Mouse (Mus musculus): Measurements from ENCODE around the gene Gm20715. TPM values are rescaled to one million over a fixed set of nuclear protein-coding genes. Genes with fewer than 3 reads are reported as not detected.
A peak's percentile ranks its signal among the peaks of the same experiment; 100 is the strongest.
"Not testable (repeated sequence)": the region's sequence is repeated elsewhere in the genome, so short reads cannot be mapped to it uniquely, and the experiment has no call there.

Gm20715 gene
- polyA plus RNA-seq (2015; fragmentation: Nextera tagmentation; extraction: Ambion mirVana) = 0.04 TPM in 2 replicates

- under 1% methylated on average over 17 of the region's 17 CpGs for WGBS
- no peak within 1 kb of the TSS for H3K4me2 ChIP-seq
- peak; percentile 95 for ATAC-seq (ENCODE audit: borderline replicate concordance, extremely low read depth, low FRiP score, low TSS enrichment)
- H3K27ac ChIP-seq = no peak within 1 kb of the TSS
- H3K9me3 ChIP-seq = no peaks in the 10 kb centered on the region
- H3K36me3 ChIP-seq = no peaks in the 10 kb centered on the region
- H3K4me1 ChIP-seq = no peaks in the 10 kb centered on the region
- H3K9ac ChIP-seq = no peak within 1 kb of the TSS
- H3K27me3 ChIP-seq = no peaks in the 10 kb centered on the region
- H3K4me3 ChIP-seq = no peak within 1 kb of the TSS
These were observed at the start of gene Gm20715 for GRCm38 (mm10) chr7:6410043-6410442. Gm20715 (plus strand) TSS chr7:6410277.

DNA sequence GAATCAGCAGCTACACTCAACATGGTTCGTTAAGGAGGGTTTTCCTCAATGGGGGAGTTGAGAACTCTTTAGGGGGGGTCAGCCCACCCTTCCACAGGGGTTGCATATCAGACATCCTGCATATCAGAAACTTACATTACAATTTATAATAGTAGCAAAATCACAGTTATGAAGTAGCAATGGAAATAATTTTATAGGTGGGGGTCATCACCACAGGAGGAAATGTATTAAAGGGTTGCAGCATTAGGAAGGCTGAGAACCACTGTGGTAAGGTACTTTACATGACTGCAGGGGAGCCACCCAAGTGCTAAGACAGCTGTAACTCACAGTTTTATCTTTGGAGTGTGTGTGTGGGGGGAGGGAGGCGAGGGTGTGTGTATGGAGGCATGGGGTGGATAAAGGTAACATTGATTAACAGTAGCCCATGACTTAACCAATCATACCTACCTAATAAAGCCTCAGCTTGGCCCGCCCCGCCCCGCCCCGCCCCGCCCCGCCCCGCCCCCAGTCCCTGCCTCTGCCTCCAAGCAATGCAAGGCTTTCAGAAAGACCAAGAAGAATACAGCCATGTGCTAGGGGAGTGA lies 49.5 kb upstream of the Gm20715 start:
- no peak for ATAC-seq (ENCODE audit: borderline replicate concordance, extremely low read depth, low FRiP score, low TSS enrichment)
- Histone ChIP-seq H3K4me3 (no peak overlapping the region), H3K9me3 (no peaks in the 10 kb centered on the region), H3K27me3 (no peaks in the 10 kb centered on the region), H3K4me2 (no peak overlapping the region), H3K36me3 (no peaks in the 10 kb centered on the region), H3K9ac (no peak overlapping the region), H3K27ac (no peak overlapping the region), H3K4me1 (peaks cover 5% of the 10 kb centered on the region; the same call in 1 of the 2 replicates)
- WGBS = 21% methylated on average over 9 of the region's 9 CpGs

GRCm38 (mm10) chr7:6361756-6362155 lies 48.3 kb upstream of the Gm20715 start:
- Histone ChIP-seq H3K27ac (peak overlapping the region; percentile 95), H3K4me1 (peaks cover 5% of the 10 kb centered on the region; the same call in 1 of the 2 replicates), H3K4me2 (peak overlapping the region; percentile 78), H3K9me3 (no peaks in the 10 kb centered on the region), H3K9ac (peak overlapping the region; percentile 52), H3K4me3 (peak overlapping the region; percentile 66), H3K36me3 (no peaks in the 10 kb centered on the region), H3K27me3 (no peaks in the 10 kb centered on the region)
- 22% methylated on average over 7 of the region's 7 CpGs for WGBS
- no peak for ATAC-seq (ENCODE audit: borderline replicate concordance, extremely low read depth, low FRiP score, low TSS enrichment)

- peak overlapping the region; percentile 78 for H3K4me2 ChIP-seq
- no peaks in the 10 kb centered on the region for H3K9me3 ChIP-seq
- H3K9ac ChIP-seq = peak overlapping the region; percentile 66
- peak overlapping the region; percentile 66 for H3K4me3 ChIP-seq
- H3K4me1 ChIP-seq = peaks cover 5% of the 10 kb centered on the region; the same call in 1 of the 2 replicates
- no peaks in the 10 kb centered on the region for H3K36me3 ChIP-seq
- ATAC-seq (ENCODE audit: borderline replicate concordance, extremely low read depth, low FRiP score, low TSS enrichment) = peak; percentile 94
- no peaks in the 10 kb centered on the region for H3K27me3 ChIP-seq
- under 1% methylated on average over 35 of the region's 38 CpGs for WGBS
- H3K27ac ChIP-seq = peak overlapping the region; percentile 95
These were observed 47.6 kb upstream of the Gm20715 start for GRCm38 (mm10) chr7:6362268-6363046.

DNA sequence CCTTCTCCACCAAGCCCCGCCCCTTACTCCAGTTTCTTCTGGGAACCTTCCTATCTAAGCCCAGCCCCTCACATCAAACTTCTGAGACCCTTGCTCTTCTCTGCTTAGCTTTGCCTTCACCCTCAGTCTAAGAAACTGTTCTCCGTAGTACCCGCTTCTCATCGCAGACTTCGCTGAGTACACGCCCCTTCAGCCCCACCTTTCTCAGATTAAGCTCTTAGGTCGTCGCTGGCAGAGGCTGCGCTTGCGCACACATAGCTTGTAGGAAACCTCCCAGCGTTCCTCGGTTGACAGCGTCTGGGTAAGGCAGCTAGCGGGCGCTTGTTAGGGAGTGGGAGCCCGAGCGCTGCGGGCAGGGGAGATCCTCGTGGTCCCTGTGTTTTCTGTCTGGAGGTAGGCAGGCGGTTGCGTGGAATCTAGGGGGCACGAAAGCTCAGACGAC lies 47.0 kb upstream of the Gm20715 start, which contains the start of gene Zfp78:
Gene Zfp78, plus strand, starts transcription at position 234 of the 442 bp plus-strand sequence.
- Histone ChIP-seq H3K9me3 (no peaks in the 10 kb centered on the region), H3K9ac (peak within 1 kb of the TSS; percentile 66), H3K27me3 (no peaks in the 10 kb centered on the region), H3K27ac (peak within 1 kb of the TSS; percentile 95), H3K4me3 (peak within 1 kb of the TSS; percentile 66), H3K4me1 (peaks cover 5% of the 10 kb centered on the region; the same call in 1 of the 2 replicates), H3K4me2 (peak within 1 kb of the TSS; percentile 78), H3K36me3 (no peaks in the 10 kb centered on the region)
- peak; percentile 84 for ATAC-seq (ENCODE audit: borderline replicate concordance, extremely low read depth, low FRiP score, low TSS enrichment)
- 1% methylated on average over 23 of the region's 23 CpGs for WGBS

DNA sequence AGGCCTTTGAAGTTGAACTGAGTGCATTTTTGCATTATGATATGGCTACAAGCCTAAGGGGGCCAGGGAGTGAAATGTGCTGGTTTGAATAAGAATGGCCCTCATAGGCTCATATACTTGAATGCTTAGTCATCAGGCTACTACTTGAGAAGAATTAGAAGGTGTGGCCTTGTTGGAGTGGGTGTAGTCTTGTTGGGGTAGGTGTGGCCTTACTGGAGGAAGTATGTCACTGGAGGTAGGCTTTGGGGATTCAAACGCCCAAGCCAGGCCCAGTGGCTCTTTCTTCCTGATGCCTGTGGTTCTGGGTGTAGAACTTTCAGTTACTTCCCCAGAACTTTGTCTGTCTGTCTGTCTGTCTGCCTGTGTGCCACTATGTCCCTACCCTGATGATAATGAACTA lies 45.3 kb upstream of the Gm20715 start:
- Histone ChIP-seq H3K36me3 (no peaks in the 10 kb centered on the region), H3K27ac (no peak overlapping the region), H3K4me3 (no peak overlapping the region), H3K4me2 (no peak overlapping the region), H3K9ac (no peak overlapping the region), H3K27me3 (no peaks in the 10 kb centered on the region), H3K9me3 (no peaks in the 10 kb centered on the region), H3K4me1 (peaks cover 5% of the 10 kb centered on the region; the same call in 1 of the 2 replicates)
- no peak for ATAC-seq (ENCODE audit: borderline replicate concordance, extremely low read depth, low FRiP score, low TSS enrichment)
- 58% methylated on average over 1 of the region's 1 CpGs for WGBS

- 89% methylated on average over 5 of the region's 5 CpGs for WGBS
- no peaks in the 10 kb centered on the region for H3K27me3 ChIP-seq
These were observed 42.9 kb upstream of the Gm20715 start for GRCm38 (mm10) chr7:6367185-6367584.

GRCm38 (mm10) chr7:6368146-6368545 lies 41.9 kb upstream of the Gm20715 start:
- 75% methylated on average over 5 of the region's 5 CpGs for WGBS
- not testable (repeated sequence) for H3K36me3 ChIP-seq; H3K27ac ChIP-seq; ATAC-seq (ENCODE audit: borderline replicate concordance, extremely low read depth, low FRiP score, low TSS enrichment); H3K27me3 ChIP-seq; H3K4me3 ChIP-seq; H3K4me2 ChIP-seq; H3K4me1 ChIP-seq; H3K9ac ChIP-seq; H3K9me3 ChIP-seq

More at GRCm38 (mm10) chr7:6367185-6367584, 42.9 kb upstream of the Gm20715 start:
- Histone ChIP-seq H3K36me3 (no peaks in the 10 kb centered on the region), H3K27ac (no peak overlapping the region), H3K9me3 (no peaks in the 10 kb centered on the region), H3K4me2 (no peak overlapping the region), H3K4me3 (no peak overlapping the region), H3K9ac (no peak overlapping the region), H3K4me1 (no peaks in the 10 kb centered on the region)
- ATAC-seq (ENCODE audit: borderline replicate concordance, extremely low read depth, low FRiP score, low TSS enrichment) = no peak

- H3K9me3 ChIP-seq = no peaks in the 10 kb centered on the region
- H3K4me2 ChIP-seq = no peak overlapping the region
- no peaks in the 10 kb centered on the region for H3K4me1 ChIP-seq
- ATAC-seq (ENCODE audit: borderline replicate concordance, extremely low read depth, low FRiP score, low TSS enrichment) = no peak; the same call in 1 of the 2 replicates
- H3K4me3 ChIP-seq = no peak overlapping the region
- H3K27me3 ChIP-seq = no peaks in the 10 kb centered on the region
- no peak overlapping the region for H3K27ac ChIP-seq
- no peaks in the 10 kb centered on the region for H3K36me3 ChIP-seq
- 88% methylated on average over 3 of the region's 3 CpGs for WGBS
- H3K9ac ChIP-seq = no peak overlapping the region
These were observed 40.6 kb upstream of the Gm20715 start for GRCm38 (mm10) chr7:6369460-6369859.

DNA sequence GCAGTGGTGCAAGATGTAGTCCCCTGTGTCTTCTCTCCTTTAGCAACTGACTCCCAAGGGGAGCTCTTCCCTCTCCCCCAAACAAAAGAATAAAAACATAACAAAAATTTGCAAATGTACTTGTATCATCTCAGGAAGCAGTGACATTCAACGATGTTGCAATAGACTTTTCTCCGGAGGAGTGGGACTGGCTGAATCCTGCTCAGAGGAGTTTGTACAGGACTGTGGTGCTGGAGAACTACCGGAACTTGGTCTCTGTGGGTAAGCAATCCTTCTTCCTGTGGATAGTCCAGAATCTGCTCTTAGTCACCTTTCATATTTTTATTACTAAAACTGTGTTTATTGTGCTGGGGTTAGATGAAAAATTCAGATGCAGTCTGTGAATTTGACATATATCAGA lies 37.1 kb upstream of the Gm20715 start:
- Histone ChIP-seq H3K9me3 (no peaks in the 10 kb centered on the region), H3K4me3 (no peak overlapping the region), H3K4me2 (no peak overlapping the region), H3K27ac (no peak overlapping the region), H3K27me3 (no peaks in the 10 kb centered on the region), H3K9ac (no peak overlapping the region), H3K4me1 (no peaks in the 10 kb centered on the region), H3K36me3 (0 out of 2 replicates have a peak, but pooled peaks cover 4% of the 10 kb centered on the region)
- WGBS = 83% methylated on average over 3 of the region's 3 CpGs
- no peak for ATAC-seq (ENCODE audit: borderline replicate concordance, extremely low read depth, low FRiP score, low TSS enrichment)

GRCm38 (mm10) chr7:6378441-6378840 lies 31.6 kb upstream of the Gm20715 start:
- WGBS = 81% methylated on average over 8 of the region's 8 CpGs
- ATAC-seq (ENCODE audit: borderline replicate concordance, extremely low read depth, low FRiP score, low TSS enrichment) = no peak
- no peaks in the 10 kb centered on the region for H3K27me3 ChIP-seq
- H3K4me2 ChIP-seq = no peak overlapping the region
- H3K9ac ChIP-seq = no peak overlapping the region
- no peak overlapping the region for H3K4me3 ChIP-seq
- no peaks in the 10 kb centered on the region for H3K9me3 ChIP-seq
- 0 out of 2 replicates have a peak, but pooled peaks cover 4% of the 10 kb centered on the region for H3K36me3 ChIP-seq
- peaks cover 7% of the 10 kb centered on the region; the same call in 1 of the 2 replicates for H3K4me1 ChIP-seq
- H3K27ac ChIP-seq = no peak overlapping the region

DNA sequence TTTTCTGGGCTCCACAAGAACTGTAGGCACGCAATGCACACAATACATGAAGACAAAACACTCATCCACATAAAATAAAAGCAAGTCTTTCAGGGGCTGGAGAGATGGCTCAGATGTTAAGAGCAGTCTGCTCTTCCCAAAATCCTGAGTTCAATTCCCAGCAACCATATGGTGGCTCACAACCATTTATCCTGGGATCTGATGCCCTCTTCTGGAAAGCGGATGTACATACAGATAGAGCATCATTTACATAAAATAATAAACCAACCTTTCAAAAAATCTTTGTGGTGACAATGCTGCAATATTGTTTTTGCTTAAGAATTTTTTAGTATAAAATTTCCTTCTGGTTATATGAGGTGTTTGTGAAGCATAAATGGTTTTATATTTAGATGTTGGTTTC lies 28.6 kb upstream of the Gm20715 start:
- Histone ChIP-seq H3K27ac (no peak overlapping the region), H3K4me3 (no peak overlapping the region), H3K27me3 (no peaks in the 10 kb centered on the region), H3K4me1 (peaks cover 14% of the 10 kb centered on the region), H3K36me3 (no peaks in the 10 kb centered on the region), H3K9me3 (no peaks in the 10 kb centered on the region), H3K9ac (no peak overlapping the region), H3K4me2 (no peak overlapping the region)
- ATAC-seq (ENCODE audit: borderline replicate concordance, extremely low read depth, low FRiP score, low TSS enrichment) = no peak
- 81% methylated on average over 2 of the region's 2 CpGs for WGBS

Data from lung, embryonic 15.5 days (tissue).